Mouse (Mus musculus) liver, adult 2 months (tissue): ENCODE data around the gene C2cd3. TPM values are rescaled to one million over a fixed set of nuclear protein-coding genes. Genes with fewer than 3 reads are reported as not detected.

Experiments
- DNase-seq: peaks from one replicate; pipeline ENCODE4 v3.0.0-alpha.2; 2011; ENCODE audit warnings: low read depth, low spot score; ENCODE audit errors: extremely low read depth
- H3K27ac ChIP-seq: fragments of 200-500 bp; replicated peaks from 2 replicates; pipeline ENCODE4 v1.5.1; 2012; ENCODE audit warnings: low read depth, mild to moderate bottlenecking, control low read depth, inconsistent platforms, low read length; ENCODE audit not compliant: insufficient read depth
- H3K27me3 ChIP-seq: fragments of 200-500 bp; 2 replicates; pipeline ENCODE4 v1.6.1; 2012; ENCODE audit warnings: mild to moderate bottlenecking, moderate library complexity, low read length, inconsistent platforms; ENCODE audit not compliant: control insufficient read depth, insufficient read depth
- H3K36me3 ChIP-seq: fragments of 200-500 bp; 2 replicates; pipeline ENCODE4 v1.6.1; 2012; ENCODE audit warnings: low read length, inconsistent platforms; ENCODE audit not compliant: control insufficient read depth, insufficient read depth
- H3K4me1 ChIP-seq: fragments of 200-500 bp; 2 replicates; pipeline ENCODE4 v1.6.1; 2011; ENCODE audit warnings: low read length; ENCODE audit not compliant: control insufficient read depth, insufficient read depth
- H3K4me3 ChIP-seq: fragments of 200-500 bp; 2 replicates; pipeline ENCODE4 v1.5.1; 2011; ENCODE audit warnings: low read depth, mild to moderate bottlenecking, control low read depth, low read length, moderate library complexity; ENCODE audit not compliant: insufficient read depth
- H3K79me2 ChIP-seq: fragments of 200-500 bp; 2 replicates; pipeline ENCODE4 v1.6.1; 2012; ENCODE audit warnings: inconsistent platforms, mild to moderate bottlenecking, low read length, moderate library complexity; ENCODE audit not compliant: control insufficient read depth, insufficient read depth
- H3K9ac ChIP-seq: fragments of 200-500 bp; 2 replicates; pipeline ENCODE4 v1.6.1; 2012; ENCODE audit warnings: low read depth, mild to moderate bottlenecking, control low read depth, inconsistent platforms, low read length
- CTCF ChIP-seq: fragments of 200-500 bp; IDR thresholded peaks from 2 replicates; pipeline ENCODE4 v1.5.1; 2011; ENCODE audit warnings: low read depth, low read length, control low read depth
- POLR2A ChIP-seq: fragments of 200-500 bp; IDR thresholded peaks from 2 replicates; pipeline ENCODE4 v1.6.1; 2011; ENCODE audit warnings: low read length, control low read depth; ENCODE audit not compliant: insufficient read depth; ENCODE audit errors: extremely low read depth
- WGBS: fragments of 180-500 bp; shearing (Covaris S2); methylation state at CpG from one replicate; pipeline ENCODE4 v1.1.7; 2018; 5-methylcytosine and 5-hydroxymethylcytosine counted together
- polyA plus RNA-seq: library from polyadenylated mRNA; depleted of rRNA; stranded (reverse); fragments of >200 nt; gene quantifications from 2 replicates; pipeline ENCODE4 v1.2.3, GENCODE M21; 2012
- total RNA-seq: library from RNA; depleted of rRNA; stranded (reverse); fragments of >200 nt; gene quantifications from 2 replicates; pipeline ENCODE4 v1.2.3, GENCODE M21; 2014

Gene C2cd3
- total and polyA plus RNA-seq, 2 experiments, result 4.5 to 5.1 TPM

DNA sequence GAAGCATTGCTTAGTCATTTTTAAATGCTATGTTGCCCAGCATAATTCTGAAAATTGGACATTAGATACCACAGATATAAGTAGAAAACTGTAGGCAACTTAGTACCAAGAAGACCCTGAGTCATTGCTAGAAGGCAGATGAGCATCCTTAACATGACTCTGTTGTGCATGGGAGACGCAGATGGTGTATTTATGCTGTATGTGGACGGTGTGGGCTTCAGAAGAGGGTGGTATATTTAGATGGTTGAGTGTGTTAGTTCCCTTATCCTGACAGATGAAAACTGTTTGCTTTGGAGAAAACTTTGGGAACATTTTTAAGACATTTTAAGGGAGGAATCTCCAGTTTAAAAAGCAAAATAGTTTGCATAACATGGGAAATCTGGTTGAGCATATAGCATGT is 16.1 kb downstream of the C2cd3 start:
- H3K36me3 ChIP-seq, result peaks cover 16% of the 10 kb centered on the region
- no peaks in the 10 kb centered on the region for H3K27me3 ChIP-seq
- H3K4me1 ChIP-seq, result no peaks in the 10 kb centered on the region
- TF ChIP-seq CTCF (no peak), POLR2A (no peak)
- DNase-seq, result no peak
- no peak overlapping the region for H3K9ac ChIP-seq
- H3K27ac ChIP-seq, result no peak overlapping the region
- no peak overlapping the region for H3K4me3 ChIP-seq
- H3K79me2 ChIP-seq, result no peaks in the 10 kb centered on the region
- WGBS, result 96% methylated on average over 2 of the region's 2 CpGs

DNA sequence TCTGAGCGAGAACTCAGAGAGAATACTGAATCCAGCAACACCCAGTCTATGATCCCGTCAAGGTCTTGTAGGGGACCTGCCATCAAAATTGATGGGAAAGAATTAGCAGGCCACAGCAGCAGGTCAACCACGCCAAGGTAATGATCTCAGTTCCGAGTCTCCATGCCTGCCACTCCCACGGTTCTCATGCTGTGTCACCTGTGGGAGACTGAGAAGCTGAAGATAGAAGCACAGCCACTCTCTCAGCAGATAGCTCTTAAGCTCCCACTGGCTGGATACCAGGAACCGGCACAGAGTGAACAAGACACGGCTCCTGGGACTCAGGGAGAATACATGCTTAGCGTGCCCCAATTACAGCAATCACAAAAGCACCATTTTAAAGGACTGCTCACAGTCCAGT is 18.1 kb downstream of the C2cd3 start:
- Histone ChIP-seq H3K79me2 (no peaks in the 10 kb centered on the region), H3K4me1 (no peaks in the 10 kb centered on the region), H3K9ac (no peak overlapping the region), H3K4me3 (no peak overlapping the region), H3K27ac (no peak overlapping the region), H3K27me3 (no peaks in the 10 kb centered on the region), H3K36me3 (peaks cover 22% of the 10 kb centered on the region)
- no peak for DNase-seq
- WGBS, result 93% methylated on average over 8 of the region's 8 CpGs
- TF ChIP-seq POLR2A, result no peak
- no peak for TF ChIP-seq CTCF

DNA sequence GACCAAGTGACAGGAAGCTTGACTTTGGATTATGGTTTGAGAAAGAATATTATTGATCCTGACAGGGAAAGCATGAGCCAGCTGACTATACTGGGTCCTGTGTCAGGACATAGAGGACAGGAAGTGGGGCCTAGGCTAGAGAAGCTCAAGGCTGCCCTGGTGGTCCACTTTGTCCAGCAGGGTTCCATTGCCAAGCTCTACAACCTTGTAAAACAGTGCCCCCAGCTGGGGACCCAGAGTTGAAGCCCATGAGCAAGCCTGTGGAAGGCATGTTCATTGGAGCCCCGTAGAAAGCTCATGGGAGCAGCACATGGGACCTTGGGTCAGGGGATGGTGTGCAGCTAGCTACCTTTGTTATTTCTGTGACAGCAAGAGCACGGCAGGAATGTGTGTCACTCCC is 20.2 kb downstream of the C2cd3 start:
- no peak for DNase-seq
- Histone ChIP-seq H3K4me3 (no peak overlapping the region), H3K27me3 (no peaks in the 10 kb centered on the region), H3K9ac (no peak overlapping the region), H3K27ac (no peak overlapping the region), H3K4me1 (no peaks in the 10 kb centered on the region), H3K36me3 (peaks cover 25% of the 10 kb centered on the region), H3K79me2 (no peaks in the 10 kb centered on the region)
- no peak; the same call in 1 of the 2 replicates for TF ChIP-seq CTCF
- TF ChIP-seq POLR2A, result no peak
- 80% methylated on average over 2 of the region's 2 CpGs for WGBS

DNA sequence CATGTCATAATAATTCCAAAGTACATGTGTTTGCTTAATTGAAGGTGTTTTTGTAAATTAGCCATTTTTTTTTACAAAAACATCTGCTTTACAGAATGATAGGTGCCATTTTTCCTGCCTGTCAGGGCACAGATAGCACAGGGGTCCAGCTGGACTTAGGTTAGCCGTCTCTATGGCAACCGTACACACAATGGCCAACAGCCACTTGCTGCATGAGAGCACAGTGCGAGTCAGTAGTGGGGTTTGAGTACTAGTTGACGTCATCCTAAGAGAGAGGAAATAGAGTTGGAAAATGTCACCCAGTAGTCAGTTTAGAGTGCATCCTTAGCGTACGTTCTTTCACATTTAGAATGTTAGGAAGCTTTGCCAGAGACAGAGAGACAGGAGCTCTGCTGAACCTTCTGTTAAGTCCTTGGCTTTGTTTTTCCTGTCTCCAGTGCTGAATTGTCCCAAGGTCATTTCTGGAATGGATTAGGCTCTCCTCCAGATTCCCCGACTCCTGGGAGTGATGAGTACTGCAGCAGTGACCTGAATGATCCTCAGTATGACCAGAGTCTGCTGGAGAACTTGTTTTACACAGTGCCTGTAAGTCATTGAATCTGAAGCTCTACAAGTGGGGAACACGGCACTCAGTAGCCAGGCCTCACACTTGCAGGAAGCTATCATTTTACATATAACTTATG is 27.3 kb downstream of the C2cd3 start:
- WGBS, result 82% methylated on average over 8 of the region's 8 CpGs
- DNase-seq, result no peak
- Histone ChIP-seq H3K27me3 (no peaks in the 10 kb centered on the region), H3K9ac (no peak overlapping the region), H3K36me3 (peaks cover 29% of the 10 kb centered on the region), H3K4me3 (no peak overlapping the region), H3K79me2 (no peaks in the 10 kb centered on the region), H3K4me1 (no peaks in the 10 kb centered on the region), H3K27ac (no peak overlapping the region)
- TF ChIP-seq CTCF (no peak), POLR2A (no peak)

DNA sequence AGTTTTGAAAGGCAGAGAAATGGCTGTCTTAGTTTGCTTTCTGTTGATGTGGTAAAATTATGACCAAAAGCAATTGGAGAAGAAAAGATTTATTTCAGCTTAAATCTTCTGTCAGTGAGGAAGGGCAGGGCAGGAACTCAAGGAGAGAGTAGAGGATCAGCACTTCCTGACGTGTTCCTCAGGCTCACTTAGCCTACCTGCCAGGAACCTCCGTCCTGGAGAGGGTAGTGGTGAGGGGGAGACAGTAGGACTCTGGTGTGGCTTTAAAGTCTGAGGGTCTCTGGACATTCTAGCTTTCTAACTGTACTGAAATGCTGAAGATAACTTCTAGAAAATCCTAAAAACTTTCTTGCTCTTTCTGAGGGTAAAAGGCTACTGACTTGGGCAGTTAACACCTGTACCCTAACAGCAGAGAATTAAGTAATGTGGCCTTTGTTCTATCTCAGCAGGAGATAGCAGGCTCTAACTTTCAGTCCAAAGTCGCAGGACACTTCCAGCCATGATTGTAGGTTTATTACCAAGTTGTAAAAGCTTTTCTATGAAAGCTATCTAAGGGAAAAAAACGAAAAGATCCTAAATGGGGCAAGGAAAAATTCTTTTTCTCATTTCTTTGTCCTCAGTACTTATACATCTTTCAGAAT is 29.0 kb downstream of the C2cd3 start:
- 65% methylated on average over 4 of the region's 4 CpGs for WGBS
- H3K27me3 ChIP-seq, result no peaks in the 10 kb centered on the region
- H3K79me2 ChIP-seq, result no peaks in the 10 kb centered on the region
- H3K4me1 ChIP-seq, result no peaks in the 10 kb centered on the region
- H3K4me3 ChIP-seq, result no peak overlapping the region
- H3K9ac ChIP-seq, result no peak overlapping the region
- TF ChIP-seq CTCF (no peak), POLR2A (no peak)
- no peak overlapping the region for H3K27ac ChIP-seq
- peaks cover 25% of the 10 kb centered on the region for H3K36me3 ChIP-seq
- no peak for DNase-seq

DNA sequence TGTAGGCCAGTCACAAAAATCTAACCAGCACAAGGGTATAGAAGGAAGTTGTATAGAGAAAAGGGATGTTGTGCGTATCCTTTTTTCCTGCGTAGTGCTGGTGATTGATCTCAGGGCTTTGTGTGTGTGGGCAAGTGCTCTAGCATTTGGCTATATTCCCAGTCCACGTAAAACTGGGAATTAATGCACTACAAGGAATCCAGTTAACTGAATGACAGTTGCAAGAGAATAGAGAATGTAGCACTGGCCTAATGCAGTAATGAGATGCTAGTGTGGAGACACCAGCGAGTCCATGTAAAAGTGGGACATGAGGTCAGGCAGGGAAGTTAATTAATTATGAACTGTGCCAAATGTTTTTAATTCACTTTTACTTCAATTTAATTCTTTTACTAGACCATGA is 30.7 kb downstream of the C2cd3 start:
- no peak for DNase-seq
- Histone ChIP-seq H3K36me3 (peaks cover 38% of the 10 kb centered on the region), H3K4me1 (no peaks in the 10 kb centered on the region), H3K79me2 (no peaks in the 10 kb centered on the region), H3K27me3 (no peaks in the 10 kb centered on the region), H3K27ac (no peak overlapping the region), H3K9ac (no peak overlapping the region), H3K4me3 (no peak overlapping the region)
- TF ChIP-seq POLR2A, result no peak
- TF ChIP-seq CTCF, result no peak
- 91% methylated on average over 4 of the region's 4 CpGs for WGBS
